Mouse (Mus musculus) mammary gland, adult 2 months (tissue): ENCODE results near the gene Slc12a7. TPM values are rescaled to one million over a fixed set of nuclear protein-coding genes. Genes with fewer than 3 reads are reported as not detected.

Source experiments
- polyA plus RNA-seq: library from polyadenylated mRNA; depleted of rRNA; stranded (reverse); fragments of >200 nt; gene quantifications from 2 replicates; pipeline ENCODE4 v1.2.3, GENCODE M21; 2012; ENCODE audit warnings: low replicate concordance; rRNA removed

The Slc12a7 gene
- 82.1 and 82.5 TPM in 2 replicates for polyA plus RNA-seq

DNA sequence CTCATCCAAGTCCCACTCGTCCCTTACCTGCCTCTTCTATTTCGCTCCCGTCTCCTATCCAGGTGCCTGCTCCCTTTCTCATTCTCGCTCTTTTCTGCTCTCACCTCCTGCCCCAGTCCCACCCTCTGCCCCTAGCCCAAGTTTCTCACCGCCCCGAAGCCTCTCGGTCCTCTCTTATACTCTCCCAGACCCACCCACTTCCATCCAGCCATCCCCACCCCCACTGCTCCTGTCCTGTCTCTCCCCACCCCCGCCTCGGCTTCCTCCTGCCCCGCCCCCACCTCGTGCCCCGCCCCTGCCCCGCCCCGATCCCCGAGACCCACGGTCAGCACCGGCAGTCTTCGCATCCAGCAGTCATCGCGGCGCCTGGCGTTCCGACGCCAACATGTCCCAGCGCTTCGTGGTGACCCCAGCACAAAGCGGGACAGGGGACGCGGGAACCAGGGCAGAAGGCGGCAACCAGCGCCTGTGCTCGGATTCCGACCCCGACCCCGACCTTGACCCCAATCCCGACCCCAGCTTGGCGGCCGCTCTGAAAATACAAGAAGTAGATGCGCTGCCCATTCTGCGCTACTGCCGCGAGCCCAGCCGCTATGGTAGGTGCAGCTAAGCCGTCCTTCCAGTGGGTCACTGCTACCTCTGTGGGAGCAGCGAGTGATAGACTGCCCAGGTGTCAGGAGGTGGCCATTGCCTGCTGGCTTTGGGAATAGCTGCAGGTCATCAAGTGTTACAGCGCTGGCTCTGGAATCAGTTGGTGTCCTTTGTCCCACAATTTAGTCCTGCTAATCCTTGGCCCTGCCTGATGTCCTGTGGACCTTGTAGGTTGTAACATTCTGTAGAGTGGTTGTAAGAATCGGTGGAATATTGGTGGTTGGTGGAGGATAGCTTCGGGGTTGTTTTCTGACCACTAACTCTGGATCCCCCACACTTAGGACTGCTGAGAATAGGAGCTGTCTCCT lies at the start of gene Slc12a7:
TSS of gene Slc12a7 (plus strand) at position 353 of the 959 bp plus-strand sequence.

DNA sequence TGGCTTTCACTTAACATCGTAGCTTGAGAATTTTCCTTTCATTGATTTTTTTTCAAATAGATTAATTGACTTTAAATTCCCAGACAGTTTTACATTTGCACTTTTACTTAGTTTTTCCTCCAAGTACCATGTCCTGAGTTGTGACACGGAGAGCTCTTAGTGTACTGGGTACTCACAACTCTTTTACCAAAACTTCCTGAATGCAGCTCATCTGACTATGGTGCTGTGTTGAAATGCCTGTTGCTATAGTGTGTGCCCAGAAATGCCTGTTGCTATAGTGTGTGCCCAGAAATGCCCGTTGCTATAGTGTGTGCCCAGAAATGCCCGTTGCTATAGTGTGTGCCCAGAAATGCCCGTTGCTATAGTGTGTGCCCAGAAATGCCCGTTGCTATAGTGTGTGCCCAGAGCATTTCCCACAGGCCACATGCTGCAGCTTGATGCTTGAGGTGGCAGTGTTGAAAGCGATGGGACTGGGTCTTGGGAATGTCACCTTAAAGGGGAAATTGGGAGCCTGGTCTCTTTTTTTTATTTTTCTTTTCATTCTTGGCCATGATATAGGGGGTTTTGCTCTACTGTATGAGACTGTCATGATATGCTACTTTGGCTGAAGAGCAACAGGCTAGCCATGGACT lies 28.1 kb upstream of the Slc12a7 start, which contains the start of gene Slc6a19:
TSS of gene Slc6a19 (minus strand) at position 172 of the 632 bp plus-strand sequence.

DNA sequence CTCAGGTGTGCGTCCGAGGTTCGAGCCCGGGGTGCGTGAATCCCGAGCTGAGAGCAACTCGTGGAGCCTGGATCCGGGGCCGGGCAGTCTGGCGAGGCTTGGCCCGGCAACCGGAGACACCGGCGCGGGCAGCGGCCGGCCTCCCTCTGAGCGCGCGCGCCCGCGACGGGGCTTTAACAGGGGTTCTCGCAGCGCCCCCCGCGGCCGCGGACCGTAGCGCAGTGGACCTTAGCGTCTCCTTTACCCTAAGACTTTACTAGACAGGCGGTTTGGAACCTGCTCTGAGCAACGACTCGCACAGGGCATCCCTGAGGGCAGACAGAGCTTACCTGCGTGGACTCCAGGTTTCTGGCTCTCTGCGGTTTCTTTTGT lies 114.6 kb downstream of the Slc12a7 start, which contains the start of gene Nkd2:
TSS of gene Nkd2 (minus strand) at position 167 of the 372 bp plus-strand sequence.

Other genes starting within 250 kb of the Slc12a7 start
- 0.06 and 0.07 TPM in 2 replicates for gene Slc6a3, start 196.3 kb upstream of the Slc12a7 start, polyA plus RNA-seq
- gene Clptm1l, start 129.1 kb upstream of the Slc12a7 start, polyA plus RNA-seq, result 116 and 203 TPM in 2 replicates
- gene Tert, start 106.2 kb upstream of the Slc12a7 start, polyA plus RNA-seq, result 3.2 and 6.4 TPM in 2 replicates
- 0.04 and 0.22 TPM in 2 replicates for gene Slc6a18, start 55.1 kb upstream of the Slc12a7 start, polyA plus RNA-seq
- 2.1 and 2.8 TPM in 2 replicates for gene Slc6a19, start 28.2 kb upstream of the Slc12a7 start, polyA plus RNA-seq
- 9.9 and 10.4 TPM in 2 replicates for gene Nkd2, start 114.5 kb downstream of the Slc12a7 start, polyA plus RNA-seq
- 0.56 and 0.60 TPM in 2 replicates for gene Trip13, start 204.7 kb downstream of the Slc12a7 start, polyA plus RNA-seq
- gene Brd9, start 204.7 kb downstream of the Slc12a7 start, polyA plus RNA-seq, result 21.6 and 42.6 TPM in 2 replicates
- gene Zdhhc11, start 230.8 kb downstream of the Slc12a7 start, polyA plus RNA-seq, result not detected in 2 replicates